Mouse (Mus musculus): ENCODE results near the gene Pramef20.
"Not testable (repeated sequence)": the region's sequence is repeated elsewhere in the genome, so short reads cannot be mapped to it uniquely, and the experiment has no call there.

Pramef20 gene

GRCm38 (mm10) chr4:144377911-144378310 lies at the start of gene Pramef20:
TSS of gene Pramef20 (minus strand) at chr4:144377933.
- DNase-seq (ENCODE audit: low read depth): no peak

- no peak for DNase-seq (ENCODE audit: low read depth)
Measured at GRCm38 (mm10) chr4:144424590-144424989, 46.9 kb upstream of the Pramef20 start.

GRCm38 (mm10) chr4:144420644-144421043 lies 42.9 kb upstream of the Pramef20 start:
- no peak for DNase-seq (ENCODE audit: low read depth)

- DNase-seq (ENCODE audit: low read depth): no peak
Measured at GRCm38 (mm10) chr4:144408290-144408689, 30.6 kb upstream of the Pramef20 start, which contains the start of gene Pramef12. TSS of gene Pramef12 (minus strand) at chr4:144408464.

- DNase-seq (ENCODE audit: low read depth): no peak
Measured at GRCm38 (mm10) chr4:144406261-144406660, 28.5 kb upstream of the Pramef20 start.

- DNase-seq (ENCODE audit: low read depth): no peak
Measured at GRCm38 (mm10) chr4:144404456-144405086, 26.8 kb upstream of the Pramef20 start.

GRCm38 (mm10) chr4:144402712-144403111 lies 25.0 kb upstream of the Pramef20 start:
- DNase-seq (ENCODE audit: low read depth): no peak

GRCm38 (mm10) chr4:144396316-144396715 lies 18.6 kb upstream of the Pramef20 start:
- no peak for DNase-seq (ENCODE audit: low read depth)

- DNase-seq (ENCODE audit: low read depth): not testable (repeated sequence)
Measured at GRCm38 (mm10) chr4:144357642-144358041, 20.1 kb downstream of the Pramef20 start, which contains the start of gene Gm13119. TSS of gene Gm13119 (plus strand) at chr4:144357942.

- not testable (repeated sequence) for DNase-seq (ENCODE audit: low read depth)
Measured at GRCm38 (mm10) chr4:144335856-144336255, 41.9 kb downstream of the Pramef20 start.

- not testable (repeated sequence) for DNase-seq (ENCODE audit: low read depth)
Measured at GRCm38 (mm10) chr4:144329949-144330348, 47.8 kb downstream of the Pramef20 start, which contains the start of gene Gm13128. TSS of gene Gm13128 (plus strand) at chr4:144330249.
